Mouse (Mus musculus): Measurements from ENCODE around the gene Gm5127. TPM values are rescaled to one million over a fixed set of nuclear protein-coding genes. Genes with fewer than 3 reads are reported as not detected.

Gene Gm5127
- total and polyA plus RNA-seq, 2 experiments from 2014 or later, result 0.25 to 0.33 TPM

DNA sequence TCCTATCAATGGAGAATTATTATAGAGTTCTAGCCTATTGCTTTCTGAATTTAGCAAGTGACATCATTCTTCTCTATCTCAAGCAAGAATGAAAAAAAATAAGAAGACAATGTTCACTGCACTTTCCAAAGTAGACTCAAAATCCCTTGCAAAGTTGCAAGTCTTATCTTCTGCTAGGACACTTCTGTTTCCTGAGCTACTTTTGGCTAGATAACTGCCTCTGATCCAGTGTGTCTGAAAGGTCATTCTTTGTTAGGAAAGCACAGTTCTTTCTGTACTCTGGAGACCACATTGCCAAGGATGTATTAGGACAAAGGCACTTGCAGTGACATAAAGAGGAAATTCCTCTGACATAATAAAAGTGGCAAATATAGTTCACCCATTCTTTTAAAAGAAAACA lies 159.3 kb downstream of the Gm5127 start:
- H3K9ac ChIP-seq (replicated peaks; ENCODE audit: low read length, poor library complexity, severe bottlenecking), result no peak overlapping the region
- no peak for TF ChIP-seq CTCF (IDR thresholded peaks at IDR 0.05)
- no peak overlapping the region for H3K27ac ChIP-seq (ENCODE audit: low read depth, low read length)
- no peaks in the 10 kb centered on the region for H3K36me3 ChIP-seq (ENCODE audit: insufficient read depth, low read length)
- no peaks in the 10 kb centered on the region for H3K4me1 ChIP-seq (ENCODE audit: insufficient read depth, low read length)
- no peak overlapping the region for H3K4me2 ChIP-seq (ENCODE audit: low read depth, low read length, poor library complexity, severe bottlenecking)
- ATAC-seq (ENCODE audit: low FRiP score), result no peak
- H3K27me3 ChIP-seq (ENCODE audit: insufficient read depth, low read length), result no peaks in the 10 kb centered on the region
- no peak for DNase-seq (ENCODE audit: low spot score)
- H3K4me3 ChIP-seq (ENCODE audit: low read depth, low read length), result no peak overlapping the region
- no peaks in the 10 kb centered on the region for H3K9me3 ChIP-seq (ENCODE audit: low read length)

GRCm38 (mm10) chrX:106755272-106755671 lies 172.3 kb downstream of the Gm5127 start:
- no peaks in the 10 kb centered on the region for H3K4me1 ChIP-seq (ENCODE audit: insufficient read depth, low read length)
- no peaks in the 10 kb centered on the region for H3K27me3 ChIP-seq (ENCODE audit: insufficient read depth, low read length)
- H3K4me3 ChIP-seq (ENCODE audit: low read depth, low read length), result no peak overlapping the region
- no peak overlapping the region for H3K9ac ChIP-seq (replicated peaks; ENCODE audit: low read length, poor library complexity, severe bottlenecking)
- no peak overlapping the region for H3K4me2 ChIP-seq (ENCODE audit: low read depth, low read length, poor library complexity, severe bottlenecking)
- ATAC-seq (ENCODE audit: low FRiP score) (no peak), DNase-seq (ENCODE audit: low spot score) (no peak)
- 53% methylated on average over 1 of the region's 1 CpGs for WGBS
- no peaks in the 10 kb centered on the region for H3K9me3 ChIP-seq (ENCODE audit: low read length)
- no peak overlapping the region for H3K27ac ChIP-seq (ENCODE audit: low read depth, low read length)
- TF ChIP-seq CTCF (IDR thresholded peaks at IDR 0.05), result no peak
- no peaks in the 10 kb centered on the region for H3K36me3 ChIP-seq (ENCODE audit: insufficient read depth, low read length)

Small RNA genes lying within 50 kb of the gene (microRNA-seq; reads per million reads assigned to microRNA genes)
- not detected for gene Gm22102 (ENCODE audit: borderline number of aligned reads)

Other genes with a start within 250 kb of the Gm5127 start
- gene Fndc3c1, start 97.8 kb upstream of the Gm5127 start, total RNA-seq (2014; rRNA removed), result not detected in 2 replicates
- 0.07 and 0.33 TPM in 2 replicates for gene Fndc3c1, start 97.8 kb upstream of the Gm5127 start, polyA plus RNA-seq (2015; fragmentation: Nextera tagmentation; extraction: Ambion mirVana)
- gene Cysltr1, start 20.5 kb downstream of the Gm5127 start, total RNA-seq (2014; rRNA removed), result 0.33 and 0.44 TPM in 2 replicates
- 0.23 and 0.47 TPM in 2 replicates for gene Cysltr1, start 20.5 kb downstream of the Gm5127 start, polyA plus RNA-seq (2015; fragmentation: Nextera tagmentation; extraction: Ambion mirVana)

Data from midbrain, postnatal 0 days (tissue).